Mouse (Mus musculus): ENCODE data around the gene Npas3.

Npas3 gene

DNA sequence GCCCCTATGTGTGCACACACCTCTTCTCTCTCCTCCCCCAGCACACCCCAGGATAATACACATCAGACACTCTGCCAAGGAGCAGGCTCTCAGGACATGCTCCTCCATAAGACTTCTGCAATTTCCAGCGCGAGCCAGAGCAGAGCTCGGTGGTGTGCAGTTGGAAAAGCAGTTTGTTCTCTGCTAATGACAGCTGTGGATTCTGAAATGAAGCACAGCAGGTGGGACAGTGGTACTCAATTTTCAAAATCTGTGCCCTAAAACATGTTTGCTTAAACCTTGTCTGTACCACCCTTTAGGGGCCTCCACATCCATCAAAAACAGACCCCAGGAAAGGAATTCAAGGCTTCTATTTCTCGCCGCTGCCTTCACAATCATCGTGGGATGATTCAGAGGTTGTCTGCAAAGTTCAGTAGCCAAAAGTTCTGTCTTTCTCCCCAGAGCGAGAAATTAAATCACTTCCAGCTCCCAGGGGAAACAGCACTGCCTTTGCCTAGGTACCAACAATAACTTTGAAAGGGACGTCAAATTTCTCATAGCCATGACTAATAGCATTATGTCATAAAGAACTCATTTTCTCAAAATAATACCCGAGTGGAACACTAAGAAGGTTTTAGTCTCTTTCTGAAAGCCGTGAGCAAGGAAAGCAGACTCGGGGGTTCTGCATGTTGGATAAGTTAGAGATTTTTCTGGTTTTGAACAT is 533.5 kb downstream of the Npas3 start:
- peak; percentile 71 for DNase-seq (ENCODE audit: low read depth, low spot score)

DNA sequence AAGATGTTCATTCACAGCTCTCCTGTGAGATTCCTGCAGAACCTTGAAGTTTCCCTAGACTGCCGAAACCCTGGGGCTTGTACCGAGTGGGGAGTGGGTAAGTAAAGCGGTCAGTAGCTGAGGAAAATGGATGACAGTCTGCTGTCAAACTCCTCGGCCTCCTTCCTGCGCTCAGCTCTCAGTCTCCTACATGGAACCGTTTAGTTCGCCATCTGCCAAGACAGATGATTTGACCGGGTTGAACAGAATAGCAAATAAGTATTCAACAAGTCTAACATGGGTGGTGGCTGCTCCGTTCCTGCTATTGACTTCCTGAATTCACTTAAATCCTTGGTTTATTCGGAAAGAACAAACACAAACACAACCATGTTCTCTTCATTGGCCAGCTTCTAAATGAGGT is 541.0 kb downstream of the Npas3 start:
- DNase-seq (ENCODE audit: low read depth, low spot score): no peak

DNA sequence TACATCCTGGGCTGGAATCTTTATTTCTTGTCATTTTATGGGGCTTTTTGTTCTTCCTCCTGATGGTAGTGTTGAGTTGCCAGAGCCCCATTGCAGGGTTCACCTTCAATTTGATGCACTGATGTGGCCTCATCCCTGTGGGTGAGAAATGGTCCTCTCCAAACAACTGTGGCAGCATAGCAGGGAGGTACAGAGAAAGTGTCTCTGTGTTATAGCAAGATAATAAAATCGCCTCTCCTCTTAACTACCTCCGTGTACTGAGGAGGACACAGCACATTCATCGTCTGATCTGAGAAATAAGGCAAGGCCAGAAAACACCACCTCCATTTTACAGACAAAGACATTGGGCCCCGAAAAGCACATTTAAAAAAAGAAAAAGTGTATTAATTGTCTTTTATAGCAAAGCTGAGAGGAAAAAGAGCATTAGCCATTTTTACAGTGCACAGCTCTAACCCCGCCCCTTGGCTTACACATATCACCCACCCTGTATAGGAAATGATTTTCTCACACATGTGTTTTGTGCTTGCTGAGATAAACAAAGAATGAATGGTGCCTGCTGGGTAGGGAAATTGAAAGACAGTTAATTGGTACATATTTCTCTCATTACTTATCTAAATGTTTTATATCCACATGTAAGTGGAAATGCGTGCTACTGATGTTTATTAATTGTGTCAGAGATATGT is 546.4 kb downstream of the Npas3 start:
- no peak for DNase-seq (ENCODE audit: low read depth, low spot score)

DNA sequence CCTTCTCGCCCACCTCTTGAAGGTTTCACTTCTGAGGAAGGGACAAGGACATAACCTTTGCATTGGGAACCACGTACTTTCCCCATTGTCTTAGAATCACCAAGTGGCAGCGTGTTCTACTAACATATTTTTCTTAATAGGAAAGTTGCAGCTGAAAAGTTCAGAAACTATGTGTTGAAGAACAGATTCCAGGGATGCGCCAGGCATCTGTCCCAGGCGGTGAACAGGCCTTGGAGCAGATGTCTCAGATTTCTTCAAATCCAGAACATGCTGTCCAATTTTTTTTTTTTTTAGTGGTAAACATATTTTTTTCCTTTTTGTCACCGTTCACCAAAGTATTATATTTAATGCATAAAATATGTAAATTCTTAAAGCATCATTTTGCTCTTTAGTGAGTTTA is 553.4 kb downstream of the Npas3 start:
- DNase-seq (ENCODE audit: low read depth, low spot score): no peak

DNA sequence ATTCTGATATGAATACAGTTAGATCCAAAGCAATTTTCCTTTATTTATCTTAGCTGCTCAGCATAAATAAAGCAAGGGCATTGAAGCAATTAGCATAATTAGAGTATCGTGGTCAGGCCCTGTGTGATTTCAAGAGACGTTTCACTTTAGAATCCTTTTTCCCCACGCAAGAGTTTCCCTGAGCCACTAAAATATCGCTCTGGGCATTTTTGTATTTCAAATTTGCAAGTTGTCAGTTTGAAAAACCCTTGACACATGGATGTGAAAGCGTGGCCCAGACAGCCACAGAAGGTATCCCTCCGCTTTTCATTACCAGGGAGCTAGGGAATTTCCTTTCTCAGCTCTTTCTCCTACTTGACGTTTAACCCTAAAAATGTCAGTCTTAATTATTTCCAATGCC is 553.9 kb downstream of the Npas3 start:
- DNase-seq (ENCODE audit: low read depth, low spot score): no peak

DNA sequence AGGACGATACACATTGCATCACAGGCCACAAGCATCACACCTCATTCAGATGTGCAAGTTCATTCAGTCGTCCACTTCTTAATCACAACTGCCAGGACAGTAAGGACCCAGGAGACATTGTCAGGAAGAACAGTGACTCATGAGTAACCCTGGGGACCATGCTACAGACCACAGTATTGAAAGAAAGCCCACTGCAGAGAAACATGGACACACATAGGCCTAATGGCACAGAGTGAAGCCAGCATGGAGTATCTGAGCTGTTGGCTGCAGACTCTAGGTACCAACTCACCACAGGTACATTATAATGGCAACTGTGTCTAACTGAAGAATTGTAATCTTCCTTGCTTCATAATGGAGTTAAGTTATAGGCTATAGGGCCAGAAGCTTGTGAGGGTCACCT is 561.6 kb downstream of the Npas3 start:
- DNase-seq (ENCODE audit: low read depth, low spot score): no peak

DNA sequence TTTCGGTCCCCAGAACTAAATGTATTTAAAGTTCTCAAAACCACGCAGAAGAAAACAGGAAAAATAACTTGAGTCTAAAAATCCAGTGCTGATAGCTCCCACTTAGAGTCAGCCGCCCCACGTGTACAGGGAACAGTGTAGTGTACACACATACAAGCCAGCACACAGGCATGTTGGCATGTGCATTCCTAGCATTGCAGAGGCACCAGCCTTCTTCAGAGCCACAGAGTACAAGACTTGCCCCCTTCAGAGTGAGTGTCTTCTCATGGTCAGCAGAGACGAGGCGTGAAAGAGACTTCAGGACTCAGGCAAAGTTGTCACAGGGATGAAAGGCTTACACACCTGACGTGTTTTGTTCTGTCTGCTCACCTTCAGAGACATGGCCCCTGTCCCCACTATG is 565.8 kb downstream of the Npas3 start:
- no peak for DNase-seq (ENCODE audit: low read depth, low spot score)

DNA sequence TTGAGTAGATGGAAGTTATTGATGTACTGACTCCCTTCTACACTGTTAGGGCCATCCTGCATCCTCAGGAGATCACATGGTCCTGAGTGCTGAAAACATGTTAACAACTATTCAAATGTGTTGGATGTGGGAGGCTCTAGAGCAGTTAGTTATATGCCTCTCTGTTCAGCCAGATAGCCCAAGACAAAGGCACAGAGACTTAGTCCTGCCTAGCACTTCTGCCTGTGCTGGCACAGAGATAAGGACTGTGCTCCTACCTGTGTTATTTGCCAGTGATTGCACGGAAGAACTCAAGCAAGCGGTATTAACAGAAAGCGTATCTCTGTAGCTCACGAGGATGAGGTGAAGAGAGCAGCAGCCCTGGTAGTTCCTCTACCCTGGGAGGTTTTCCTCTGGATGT is 571.5 kb downstream of the Npas3 start:
- DNase-seq (ENCODE audit: low read depth, low spot score): no peak

DNA sequence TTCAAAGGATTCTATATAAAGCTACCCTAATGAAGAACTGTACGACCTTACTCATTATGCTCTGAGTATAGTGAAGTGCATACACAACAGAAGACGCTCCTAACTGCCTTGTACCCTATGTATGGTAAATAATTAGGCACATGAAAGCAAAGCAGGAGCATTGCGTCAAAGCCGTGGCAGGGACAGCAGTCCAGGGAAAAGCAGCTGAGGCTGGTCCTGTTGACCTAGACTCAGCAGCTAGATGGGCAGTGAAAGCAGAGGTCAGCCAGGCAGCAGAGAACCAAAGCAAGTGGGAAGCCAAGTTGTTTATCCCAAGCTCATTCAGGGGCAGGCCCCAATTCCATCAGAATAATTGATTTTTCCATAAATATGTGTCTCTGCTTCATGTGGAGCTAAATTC is 574.4 kb downstream of the Npas3 start:
- no peak for DNase-seq (ENCODE audit: low read depth, low spot score)

DNA sequence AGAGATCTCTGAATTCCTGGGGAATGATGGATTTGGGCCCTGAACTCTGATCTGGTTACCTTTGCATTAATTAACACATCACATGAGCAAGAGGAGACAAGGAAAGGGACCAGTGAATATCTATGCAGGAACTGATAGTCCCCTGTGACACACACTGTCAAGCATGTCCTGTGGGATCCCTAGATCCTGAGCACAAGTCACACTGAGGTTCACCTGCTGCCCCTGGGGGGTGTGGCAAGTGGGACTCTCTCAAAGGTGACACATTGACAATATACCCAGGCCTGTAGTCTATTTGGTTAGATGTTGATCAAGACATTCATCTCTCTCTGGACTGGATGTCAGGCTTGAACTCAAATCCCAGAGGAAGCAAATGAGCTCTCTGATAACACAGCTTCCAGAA is 576.8 kb downstream of the Npas3 start:
- DNase-seq (ENCODE audit: low read depth, low spot score): no peak

DNA sequence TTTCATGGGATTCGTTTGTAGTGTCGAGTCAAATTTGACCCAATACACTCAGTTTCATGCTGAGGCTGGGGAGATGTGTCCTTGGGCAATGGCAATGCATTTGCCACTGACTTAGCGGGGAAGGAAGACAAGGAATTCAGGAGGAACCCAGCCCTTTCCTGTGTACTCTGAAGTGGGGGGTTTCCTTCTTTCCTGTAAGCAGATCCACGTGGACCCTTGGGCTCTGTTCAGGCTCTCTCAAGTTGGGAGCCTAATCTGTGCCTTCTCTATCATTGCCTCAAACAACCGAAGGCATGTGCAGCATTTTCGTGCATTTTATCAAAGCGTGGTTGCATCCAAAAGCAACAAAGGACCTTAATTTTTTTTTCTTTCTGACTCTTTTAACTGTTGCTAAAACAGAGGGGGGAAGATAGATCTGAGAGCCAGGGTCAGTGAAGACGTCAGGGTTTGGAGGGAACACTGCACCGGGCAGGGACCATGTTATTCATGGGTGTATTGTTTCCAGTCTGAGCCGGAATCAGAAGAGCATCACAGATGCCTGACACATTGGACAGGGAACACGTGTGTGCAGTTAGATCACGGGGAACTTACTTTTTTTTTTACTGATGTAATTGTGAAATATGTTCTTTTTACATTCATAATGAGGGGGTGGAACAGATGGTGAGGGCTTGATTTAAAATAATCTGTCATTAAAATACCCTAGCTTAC is 577.6 kb downstream of the Npas3 start:
- DNase-seq (ENCODE audit: low read depth, low spot score): no peak

DNA sequence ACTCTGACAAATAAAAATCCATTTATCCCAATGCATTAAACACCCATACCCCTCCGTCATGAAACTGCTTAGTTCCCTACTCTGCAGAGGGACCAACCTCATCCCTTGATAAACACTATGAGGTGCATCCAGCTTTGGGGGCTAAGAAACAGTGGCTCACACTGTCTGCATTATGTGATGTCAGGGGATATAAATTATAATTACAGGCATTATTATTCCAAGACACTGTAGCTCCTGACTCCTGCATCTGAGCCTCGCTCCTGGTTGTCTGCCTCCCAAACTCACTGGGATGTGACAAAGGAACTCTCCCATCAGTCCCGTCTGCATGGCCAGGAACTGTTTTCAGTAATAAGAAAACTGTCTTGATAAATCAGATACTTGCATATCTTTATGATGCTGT is 578.3 kb downstream of the Npas3 start:
- DNase-seq (ENCODE audit: low read depth, low spot score): no peak

DNA sequence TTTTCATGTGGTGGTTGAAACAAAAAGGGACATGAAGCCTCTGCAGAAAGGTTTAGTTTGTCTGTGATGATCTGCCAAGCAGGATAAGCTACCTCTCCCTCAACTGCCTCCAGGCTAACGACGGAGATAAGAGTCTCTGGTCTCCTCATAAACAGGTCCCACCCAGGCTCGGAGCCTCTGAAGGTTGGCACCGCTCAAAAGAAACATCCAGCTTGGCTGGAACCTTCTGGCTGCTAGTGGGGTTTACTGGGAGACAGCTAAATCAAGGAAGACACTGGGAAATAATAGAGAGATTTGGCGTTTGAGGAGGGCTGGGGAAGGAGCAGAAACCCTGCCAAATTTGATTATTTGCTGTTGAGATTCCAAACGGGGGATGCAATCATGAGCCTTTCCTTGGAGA is 584.1 kb downstream of the Npas3 start:
- DNase-seq (ENCODE audit: low read depth, low spot score): no peak

DNA sequence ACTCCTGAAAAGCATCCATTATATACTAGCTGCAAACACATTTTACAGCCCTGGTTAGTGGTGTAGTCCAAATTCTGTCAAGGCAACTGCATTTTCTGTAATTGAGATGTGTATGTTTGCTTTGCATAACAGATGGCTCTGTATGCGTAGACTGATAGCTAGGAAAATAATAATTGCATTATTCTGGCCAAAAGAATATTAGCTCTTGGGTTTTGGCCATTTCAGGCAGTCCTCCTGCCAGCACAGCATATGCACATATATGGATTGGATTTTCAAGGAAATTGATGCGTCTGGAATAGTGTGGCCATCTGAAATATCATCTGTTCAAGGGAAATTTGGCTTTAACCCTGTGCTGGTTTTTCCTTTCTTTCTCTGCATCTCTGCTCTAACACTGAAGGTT is 584.9 kb downstream of the Npas3 start:
- DNase-seq (ENCODE audit: low read depth, low spot score): no peak

DNA sequence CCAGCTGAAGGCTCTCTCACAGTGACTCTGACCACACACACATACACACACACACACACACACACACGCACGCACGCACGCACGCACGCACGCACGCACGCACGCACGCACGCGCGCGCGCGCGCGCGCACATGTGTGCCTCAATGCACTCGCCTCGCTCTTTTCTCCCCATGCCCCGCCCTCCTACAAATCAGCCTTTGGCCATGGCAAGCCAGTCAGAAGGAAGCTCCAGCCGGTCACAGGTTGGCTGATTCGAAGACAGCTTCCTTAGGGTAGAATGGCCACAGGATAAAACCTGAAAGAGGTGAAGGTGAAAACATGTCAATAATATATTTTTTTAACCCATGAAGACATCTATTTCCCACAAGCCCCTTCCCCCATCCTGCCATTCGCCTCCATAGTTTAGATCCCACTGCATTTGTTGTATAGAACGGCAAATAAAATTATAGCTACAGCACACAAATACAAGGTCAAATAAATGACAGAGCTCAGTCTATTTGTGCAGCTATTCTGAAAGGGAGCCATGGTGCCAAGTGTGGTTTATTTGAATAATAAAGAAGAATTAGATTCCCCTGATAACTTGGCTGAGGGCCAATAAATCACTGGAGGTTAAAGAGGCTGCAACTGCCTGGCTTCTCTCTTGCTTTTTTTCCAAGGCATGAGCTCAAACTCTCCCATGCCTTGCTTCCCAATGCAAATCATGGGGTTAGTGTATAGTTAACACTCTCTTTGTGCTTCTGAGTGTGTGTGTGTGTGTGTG is 587.7 kb downstream of the Npas3 start:
- no peak for DNase-seq (ENCODE audit: low read depth, low spot score)

DNA sequence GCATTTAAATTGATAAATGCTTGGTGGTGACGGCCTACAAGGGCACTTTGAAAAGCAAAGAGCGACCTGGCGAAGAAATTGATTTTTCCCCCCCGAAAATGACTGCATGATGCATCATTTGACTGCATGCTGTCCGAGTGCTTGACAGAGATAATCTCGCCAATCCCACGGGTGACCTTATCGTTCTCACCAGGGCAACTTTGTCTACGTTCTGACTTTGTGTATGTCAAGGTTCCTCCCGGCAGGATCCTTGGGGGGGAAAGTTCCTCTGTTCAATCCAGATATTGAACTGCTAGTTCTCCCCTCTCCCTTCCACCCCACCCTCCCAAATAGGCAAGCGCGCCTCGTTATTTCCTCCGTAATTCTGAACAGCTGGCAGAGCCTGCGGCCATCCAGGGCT is 588.9 kb downstream of the Npas3 start:
- DNase-seq (ENCODE audit: low read depth, low spot score): no peak

DNA sequence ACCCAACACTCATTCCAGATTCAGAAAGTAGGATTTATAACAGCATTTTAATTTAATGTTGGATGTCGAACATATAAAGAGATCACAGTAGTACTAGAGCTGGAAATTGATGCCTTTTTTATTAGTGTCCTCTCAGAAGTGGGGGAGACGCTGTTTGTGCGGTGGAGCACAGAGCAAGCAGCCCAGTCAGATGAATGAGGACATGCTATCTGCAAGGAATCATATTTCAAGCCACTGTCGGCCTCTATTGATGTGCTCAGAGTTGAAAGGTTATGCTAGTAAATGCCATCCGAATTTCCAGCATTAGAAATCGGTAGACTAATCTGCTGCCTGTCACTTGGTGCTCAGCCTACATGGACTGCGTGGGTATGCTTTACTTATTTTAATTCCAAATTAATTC is 590.1 kb downstream of the Npas3 start:
- DNase-seq (ENCODE audit: low read depth, low spot score): no peak

DNA sequence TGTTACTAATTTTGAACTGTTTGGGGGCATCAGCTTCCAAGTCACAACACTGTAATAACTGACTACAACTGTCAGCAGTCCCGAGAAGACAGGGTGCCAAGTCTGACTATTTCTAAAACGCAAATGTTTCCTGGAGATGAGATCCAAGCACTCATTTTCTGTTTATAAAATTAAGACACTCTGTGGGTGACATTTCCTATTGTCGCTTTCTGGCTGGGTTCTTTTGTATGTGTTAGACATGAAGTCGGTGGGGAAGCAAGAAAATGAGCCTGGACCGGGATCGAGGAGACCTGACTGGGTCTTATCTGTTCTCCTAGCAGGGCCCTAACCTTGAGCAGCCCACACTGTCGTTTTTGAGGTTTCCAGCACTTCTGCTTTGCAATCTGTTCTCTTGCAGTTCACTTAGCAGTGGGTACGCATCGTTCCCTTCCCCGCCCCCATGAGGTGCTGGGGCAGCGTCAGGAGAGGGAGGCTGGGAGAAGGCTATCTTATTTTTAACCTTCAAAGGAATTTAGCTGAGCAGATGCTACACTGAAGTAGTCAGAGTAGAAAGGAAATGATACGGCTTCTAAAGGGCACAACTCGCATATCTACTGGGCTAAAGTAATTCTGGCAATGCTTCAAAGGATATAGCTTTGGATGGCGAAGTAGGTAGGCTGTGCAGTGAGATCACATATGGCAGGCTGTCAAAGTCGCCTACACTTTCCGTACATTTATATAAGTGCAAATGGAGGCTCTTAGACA is 593.6 kb downstream of the Npas3 start:
- no peak for DNase-seq (ENCODE audit: low read depth, low spot score)

DNA sequence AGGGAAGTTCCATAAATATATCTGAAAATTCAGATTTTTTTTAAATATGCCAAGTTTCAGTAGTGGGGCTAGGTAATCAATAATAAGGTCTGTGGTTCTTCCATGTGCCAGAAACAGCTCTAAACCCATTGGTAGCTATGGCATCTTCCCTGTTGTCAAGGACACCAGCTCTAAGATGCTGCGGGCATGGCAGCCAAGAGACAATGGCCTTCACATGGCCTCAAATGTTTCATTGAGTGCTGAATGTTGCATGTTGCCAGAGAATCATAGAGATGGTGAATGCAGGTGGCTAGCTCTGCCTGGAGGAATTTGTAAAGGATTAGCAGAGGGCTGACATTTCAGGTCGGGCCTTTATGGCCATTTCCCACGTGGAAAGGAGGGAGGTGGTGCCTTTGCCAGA is 595.1 kb downstream of the Npas3 start:
- no peak for DNase-seq (ENCODE audit: low read depth, low spot score)

DNA sequence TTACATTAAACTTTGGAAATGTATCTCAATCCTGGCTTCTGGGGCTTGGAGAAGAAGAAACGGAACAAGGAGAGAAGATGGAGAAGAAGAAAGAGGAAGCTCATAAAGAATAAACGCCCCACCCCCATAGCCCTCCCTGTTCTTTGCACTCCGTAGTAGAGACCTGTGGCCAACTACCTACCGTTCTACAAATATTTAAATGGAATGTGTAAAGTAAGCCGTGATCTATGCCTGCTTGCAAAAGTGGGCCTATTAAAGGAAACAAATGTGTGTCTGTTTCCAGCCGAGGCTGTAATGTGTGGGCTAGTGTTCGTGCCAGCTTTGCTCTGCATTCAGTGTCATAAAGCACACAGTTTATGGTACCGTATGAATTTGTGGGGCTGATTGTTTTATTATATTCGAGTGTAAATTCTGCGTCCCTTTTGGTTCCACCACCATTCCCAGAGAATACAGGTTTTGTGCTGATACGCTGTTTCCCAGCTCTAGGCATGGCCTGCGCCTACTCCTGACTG is 597.7 kb downstream of the Npas3 start:
- no peak for DNase-seq (ENCODE audit: low read depth, low spot score)

DNA sequence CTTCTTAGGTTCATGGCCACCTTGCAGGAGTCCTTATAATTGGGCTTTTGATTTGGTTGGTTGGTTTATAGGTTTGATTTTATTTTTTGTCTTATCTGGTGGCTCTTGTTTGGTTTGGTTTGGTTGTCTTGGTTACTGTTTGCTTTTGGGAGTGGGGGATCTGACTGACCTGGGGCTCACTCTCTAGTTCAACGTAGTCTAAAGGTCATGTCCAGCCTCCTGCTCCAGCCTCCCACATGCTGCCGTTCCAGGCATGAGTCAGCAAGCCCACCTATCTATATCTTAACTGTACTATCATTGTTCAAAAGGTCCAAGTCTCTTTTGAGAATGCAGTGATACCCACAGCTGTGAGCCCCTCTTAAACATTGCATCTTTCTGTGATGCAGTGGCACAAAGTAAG is 600.8 kb downstream of the Npas3 start:
- no peak for DNase-seq (ENCODE audit: low read depth, low spot score)
